Mouse (Mus musculus): ENCODE data around the gene Smarcd1.

DNA sequence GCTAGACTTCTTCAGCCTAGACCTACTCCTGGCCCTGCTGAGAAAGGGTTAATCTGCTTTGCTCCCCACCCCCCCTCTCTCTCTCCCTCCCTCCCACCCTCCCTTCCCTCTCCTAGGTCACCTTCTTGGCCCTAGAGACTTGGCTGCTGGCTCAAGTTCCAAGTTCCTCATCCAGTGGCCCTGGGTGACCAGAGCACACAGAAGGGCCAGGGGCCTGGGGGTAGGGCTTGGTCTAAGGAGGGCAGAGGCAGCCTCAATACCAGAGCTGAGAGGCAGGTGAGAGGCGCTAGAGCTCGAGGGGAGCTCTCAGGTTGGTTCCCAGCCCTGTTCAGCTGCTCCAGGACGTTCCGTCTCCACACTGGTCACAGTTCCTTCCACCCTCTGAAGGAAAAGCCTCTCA lies 11.0 kb upstream of the Smarcd1 start:
- TF ChIP-seq CTCF (IDR thresholded peaks at IDR 0.05; ENCODE audit: control insufficient read depth, insufficient read depth, low read length) (no peak), POLR2A (IDR thresholded peaks at IDR 0.05; ENCODE audit: borderline replicate concordance, control insufficient read depth, low read depth, low read length) (no peak)

All from bone marrow, adult 2 months (tissue).